Mouse (Mus musculus) CH12.LX (cell line): Measurements from ENCODE around the gene Adamts15. TPM values are rescaled to one million over a fixed set of nuclear protein-coding genes. Genes with fewer than 3 reads are reported as not detected.

Source experiments
- DNase-seq: peaks from one replicate; pipeline ENCODE4 v3.0.0-alpha.2; 2013; ENCODE audit errors: extremely low read depth
- H3K27ac ChIP-seq: 2 replicates; pipeline ENCODE4 v1.5.1; 2012; ENCODE audit warnings: low read depth, mild to moderate bottlenecking, control low read depth, moderate library complexity; ENCODE audit not compliant: insufficient read depth
- H3K27me3 ChIP-seq: replicated peaks from 2 replicates; pipeline ENCODE3; 2012; ENCODE audit warnings: inconsistent platforms
- H3K36me3 ChIP-seq, 2 experiments: replicated peaks in 1 of 2; 2 replicates each; pipeline versions ENCODE3 to v1.6.1; 2012; ENCODE audit warnings: inconsistent platforms in 1 of 2, low read length in 1 of 2, mild to moderate bottlenecking in 1 of 2, mixed read lengths in 1 of 2, moderate library complexity in 1 of 2; ENCODE audit not compliant: control insufficient read depth in 1 of 2, insufficient read depth in 1 of 2
- H3K4me1 ChIP-seq, 2 experiments: 2 replicates each; pipeline ENCODE4 v1.6.1; 2012; ENCODE audit warnings: inconsistent platforms in 1 of 2, moderate library complexity in 1 of 2; ENCODE audit not compliant: insufficient read depth in 2 of 2, control insufficient read depth in 1 of 2
- H3K4me2 ChIP-seq: 2 replicates; pipeline ENCODE4 v1.6.1; 2012; ENCODE audit warnings: low read depth, mild to moderate bottlenecking, control low read depth; ENCODE audit not compliant: poor library complexity, insufficient read depth, severe bottlenecking
- H3K4me3 ChIP-seq, 3 experiments: fragments of 150-350 bp in 1 of 3; sonication (generic) in 1 of 3; replicated peaks in 1 of 3; 2 replicates each; pipeline versions ENCODE3 to v1.5.1; 2011 to 2012; ENCODE audit warnings: low read depth in 2 of 3, low read length in 2 of 3, mild to moderate bottlenecking in 2 of 3, moderate library complexity in 2 of 3, control low read depth in 1 of 3, improper control_type of control experiment in 1 of 3, inconsistent platforms in 1 of 3, mixed read lengths in 1 of 3; ENCODE audit not compliant: poor library complexity in 1 of 3
- H3K79me2 ChIP-seq: replicated peaks from 2 replicates; pipeline ENCODE4 v1.6.1; 2012; ENCODE audit warnings: mild to moderate bottlenecking, moderate library complexity; ENCODE audit not compliant: control insufficient read depth, poor library complexity, insufficient read depth, severe bottlenecking; ENCODE audit errors: extremely low read depth
- H3K9ac ChIP-seq: 2 replicates; pipeline ENCODE4 v1.6.1; 2012; ENCODE audit warnings: low read depth, mild to moderate bottlenecking, control low read depth, moderate library complexity; ENCODE audit not compliant: insufficient read depth
- H3K9me3 ChIP-seq: replicated peaks from 2 replicates; pipeline ENCODE3; 2012; ENCODE audit warnings: low read length, inconsistent platforms, mixed read lengths
- BHLHE40 ChIP-seq: IDR thresholded peaks from 2 replicates; pipeline ENCODE4 v1.6.1; 2011; ENCODE audit warnings: mild to moderate bottlenecking, low read depth, low read length, improper control_type of control experiment
- CHD2 ChIP-seq: IDR thresholded peaks from 2 replicates; pipeline ENCODE4 v1.6.1; 2011; ENCODE audit warnings: low read length, improper control_type of control experiment
- CTCF ChIP-seq, 2 experiments: IDR thresholded peaks in 1 of 2; conservative IDR thresholded peaks in 1 of 2; 2 replicates each; pipeline ENCODE4 v1.5.1; 2011 to 2012; ENCODE audit warnings: low read depth in 2 of 2, low read length in 2 of 2, improper control_type of control experiment in 1 of 2, inconsistent platforms in 1 of 2, mild to moderate bottlenecking in 1 of 2, moderate library complexity in 1 of 2
- E2F4 ChIP-seq: IDR thresholded peaks from 2 replicates; pipeline ENCODE4 v1.6.1; 2011; ENCODE audit warnings: low read depth, low read length, improper control_type of control experiment; ENCODE audit not compliant: insufficient replicate concordance
- EP300 ChIP-seq: IDR thresholded peaks from 2 replicates; pipeline ENCODE4 v1.6.1; 2011; ENCODE audit warnings: low read length, improper control_type of control experiment
- ETS1 ChIP-seq: conservative IDR thresholded peaks from 2 replicates; pipeline ENCODE4 v1.6.1; 2012; ENCODE audit warnings: low read depth, mild to moderate bottlenecking, inconsistent platforms, low read length, improper control_type of control experiment, moderate library complexity
- GABPA ChIP-seq: IDR thresholded peaks from 2 replicates; pipeline ENCODE4 v1.6.1; 2012; ENCODE audit warnings: low read depth, low read length, improper control_type of control experiment, inconsistent platforms; ENCODE audit not compliant: insufficient replicate concordance
- JUND ChIP-seq: conservative IDR thresholded peaks from 2 replicates; pipeline ENCODE4 v1.6.1; 2011; ENCODE audit warnings: low read depth, low read length, improper control_type of control experiment
- KAT2A ChIP-seq: IDR thresholded peaks from 2 replicates; pipeline ENCODE4 v1.6.1; 2012; ENCODE audit warnings: low read length, improper control_type of control experiment, inconsistent platforms; ENCODE audit not compliant: insufficient replicate concordance
- MAZ ChIP-seq: IDR thresholded peaks from 2 replicates; pipeline ENCODE4 v1.6.1; 2012; ENCODE audit warnings: low read depth, mild to moderate bottlenecking, inconsistent platforms, low read length, improper control_type of control experiment, moderate library complexity
- MEF2A ChIP-seq: IDR thresholded peaks from 2 replicates; pipeline ENCODE4 v1.6.1; 2014; ENCODE audit warnings: low read depth, mild to moderate bottlenecking, inconsistent platforms, low read length, improper control_type of control experiment, borderline replicate concordance
- PAX5 ChIP-seq: IDR thresholded peaks from 2 replicates; pipeline ENCODE4 v1.6.1; 2012; ENCODE audit warnings: low read length, inconsistent platforms, mixed read lengths
- POLR2A ChIP-seq: IDR thresholded peaks from 2 replicates; pipeline ENCODE4 v1.6.1; 2011; ENCODE audit warnings: low read depth, mild to moderate bottlenecking, improper control_type of control experiment, low read length
- RAD21 ChIP-seq: IDR thresholded peaks from 2 replicates; pipeline ENCODE4 v1.6.1; 2011; ENCODE audit warnings: low read depth, mild to moderate bottlenecking, low read length, improper control_type of control experiment, moderate library complexity
- RCOR1 ChIP-seq: conservative IDR thresholded peaks from 2 replicates; pipeline ENCODE4 v1.6.1; 2012; ENCODE audit warnings: low read depth, mild to moderate bottlenecking, inconsistent platforms, low read length, improper control_type of control experiment
- SIN3A ChIP-seq: IDR thresholded peaks from 2 replicates; pipeline ENCODE4 v1.6.1; 2012; ENCODE audit warnings: low read length, improper control_type of control experiment, inconsistent platforms
- TBP ChIP-seq: conservative IDR thresholded peaks from 2 replicates; pipeline ENCODE4 v1.6.1; 2011; ENCODE audit warnings: low read depth, low read length, improper control_type of control experiment
- TCF12 ChIP-seq: IDR thresholded peaks from 2 replicates; pipeline ENCODE4 v1.6.1; 2014; ENCODE audit warnings: low read depth, mild to moderate bottlenecking, inconsistent platforms, low read length, improper control_type of control experiment
- ZC3H11A ChIP-seq: IDR thresholded peaks from 2 replicates; pipeline ENCODE4 v1.6.1; 2012; ENCODE audit warnings: low read depth, mild to moderate bottlenecking, inconsistent platforms, low read length, improper control_type of control experiment
- ZNF384 ChIP-seq: IDR thresholded peaks from 2 replicates; pipeline ENCODE4 v1.6.1; 2012; ENCODE audit warnings: low read depth, low read length, improper control_type of control experiment, inconsistent platforms
- dilution Hi-C: fragments of 300-500 bp; cut with MboI; formaldehyde crosslinking; loops from 2 replicates; pipeline ENCODE4 v1.14.3; 2020; ENCODE audit warnings: low sequenced_read_pairs; ENCODE audit not compliant: extremely low pct_unique_long_range_greater_than_20kb, extremely low pct_ligation_motif_present
- in situ Hi-C: fragments of 300-500 bp; cut with MboI; formaldehyde crosslinking; loops from 3 replicates; pipeline ENCODE4 v1.14.3; 2019; ENCODE audit warnings: low sequenced_read_pairs, low pct_ligation_motif_present, low pct_unique_long_range_greater_than_20kb, mixed read lengths
- polyA plus RNA-seq: library from polyadenylated mRNA; unstranded; fragments of >175 nt; gene quantifications from 2 replicates; pipeline ENCODE4 v1.2.1, GENCODE M21; 2012; ENCODE audit warnings: low read depth; ENCODE audit not compliant: insufficient read length
- total RNA-seq, 2 experiments: library from RNA; depleted of rRNA; stranded (reverse); fragments of 300-350 nt in 1 of 2; fragments of >200 nt in 1 of 2; gene quantifications; 2 replicates each; pipeline ENCODE4 v1.2.3; 2012 to 2014

The Adamts15 gene
- total and polyA plus RNA-seq, 3 experiments = not detected

DNA sequence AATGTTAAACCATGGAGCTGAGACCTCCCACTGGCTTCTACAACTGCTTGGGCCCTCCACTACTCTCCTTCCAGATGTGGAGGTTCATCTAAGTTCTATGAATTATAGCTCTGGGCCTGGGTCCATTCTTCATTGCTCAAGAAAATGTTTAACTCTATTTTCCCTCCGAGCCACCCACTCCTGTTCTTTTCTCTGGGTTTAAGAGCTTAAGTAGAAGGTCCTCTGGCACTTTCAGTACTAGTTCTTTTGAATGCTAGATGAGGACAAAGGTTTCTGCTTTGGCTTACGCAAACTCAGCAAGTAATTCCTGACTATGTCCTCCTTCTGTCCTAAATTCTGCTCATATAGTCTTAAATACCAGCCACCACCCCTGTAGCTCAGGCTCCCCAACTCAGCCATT is 6.5 kb upstream of the Adamts15 start:
- TF ChIP-seq ZC3H11A (no peak), PAX5 (no peak), KAT2A (no peak), JUND (no peak), POLR2A (no peak), CTCF (conservative IDR thresholded peaks at IDR 0.05 in 1 of 2, IDR thresholded peaks at IDR 0.05 in 1 of 2; ENCODE audit: low read depth in 2 of 2, low read length in 2 of 2) (no peak), EP300 (no peak), RAD21 (no peak), RCOR1 (no peak), MAZ (no peak), GABPA (no peak), MEF2A (no peak), ZNF384 (no peak), TBP (no peak), ETS1 (no peak), TCF12 (no peak)
- TF ChIP-seq, all 38 proteins: peak for 0
- dilution Hi-C loops (no loop called here), in situ Hi-C loops (no loop called here)
- Histone ChIP-seq H3K4me2 (no peak overlapping the region), H3K36me3 (no peaks in the 10 kb centered on the region), H3K9me3 (no peaks in the 10 kb centered on the region), H3K4me3 (no peak overlapping the region), H3K79me2 (no peaks in the 10 kb centered on the region), H3K4me1 (no peaks in the 10 kb centered on the region), H3K27me3 (no peaks in the 10 kb centered on the region), H3K27ac (no peak overlapping the region), H3K9ac (no peak overlapping the region)
- DNase-seq = no peak

- H3K9ac ChIP-seq = no peak overlapping the region
Observed at GRCm38 (mm10) chr9:30921261-30922103, 770 bp downstream of the Adamts15 start.

More at GRCm38 (mm10) chr9:30921261-30922103, 770 bp downstream of the Adamts15 start:
- no peaks in the 10 kb centered on the region for H3K36me3 ChIP-seq
- dilution Hi-C loops (no loop called here), in situ Hi-C loops (no loop called here)
- H3K4me3 ChIP-seq = no peak overlapping the region
- DNase-seq = no peak
- peaks cover 3% of the 10 kb centered on the region for H3K9me3 ChIP-seq
- H3K27me3 ChIP-seq = no peaks in the 10 kb centered on the region
- peaks cover 0 to 11% of the 10 kb centered on the region in 2 experiments; a peak in 2 of 4 replicates for H3K4me1 ChIP-seq
- TF ChIP-seq BHLHE40 = no peak
- no peak for TF ChIP-seq TBP
- no peak for TF ChIP-seq JUND
- no peak for TF ChIP-seq CHD2
- TF ChIP-seq EP300 = no peak
- no peak for TF ChIP-seq E2F4
- no peak for TF ChIP-seq SIN3A
- H3K79me2 ChIP-seq = no peaks in the 10 kb centered on the region
- no peak overlapping the region for H3K27ac ChIP-seq
- H3K4me2 ChIP-seq = no peak overlapping the region
